Mouse (Mus musculus): ENCODE data around the gene Plin4.
"Not testable (repeated sequence)": the region's sequence is repeated elsewhere in the genome, so short reads cannot be mapped to it uniquely, and the experiment has no call there.

The Plin4 gene

GRCm38 (mm10) chr17:56103465-56104285 is 5.9 kb downstream of the Plin4 start:
- DNase-seq (ENCODE audit: extremely low read depth, low read depth, low spot score) = no peak

GRCm38 (mm10) chr17:56102927-56103326 is 6.7 kb downstream of the Plin4 start:
- no peak for DNase-seq (ENCODE audit: extremely low read depth, low read depth, low spot score)

- no peak for DNase-seq (ENCODE audit: extremely low read depth, low read depth, low spot score)
Measured at GRCm38 (mm10) chr17:56102158-56102557, 7.4 kb downstream of the Plin4 start.

GRCm38 (mm10) chr17:56100811-56101210 is 8.8 kb downstream of the Plin4 start:
- no peak for DNase-seq (ENCODE audit: extremely low read depth, low read depth, low spot score)

GRCm38 (mm10) chr17:56098711-56099572 is 10.7 kb downstream of the Plin4 start:
- DNase-seq (ENCODE audit: extremely low read depth, low read depth, low spot score) = no peak

- DNase-seq (ENCODE audit: extremely low read depth, low read depth, low spot score) = no peak
Measured at GRCm38 (mm10) chr17:56098180-56098579, 11.4 kb downstream of the Plin4 start.

- no peak for DNase-seq (ENCODE audit: extremely low read depth, low read depth, low spot score)
Measured at GRCm38 (mm10) chr17:56096883-56097282, 12.7 kb downstream of the Plin4 start.

- peak; percentile 90 for DNase-seq (ENCODE audit: extremely low read depth, low read depth, low spot score)
Measured at GRCm38 (mm10) chr17:56092794-56093193, 16.8 kb downstream of the Plin4 start.

- DNase-seq (ENCODE audit: extremely low read depth, low read depth, low spot score) = no peak
Measured at GRCm38 (mm10) chr17:56092312-56092711, 17.3 kb downstream of the Plin4 start.

GRCm38 (mm10) chr17:56080781-56081585 is 28.6 kb downstream of the Plin4 start:
- no peak for DNase-seq (ENCODE audit: extremely low read depth, low read depth, low spot score)

- DNase-seq (ENCODE audit: extremely low read depth, low read depth, low spot score) = no peak
Measured at GRCm38 (mm10) chr17:56079921-56080320, 29.7 kb downstream of the Plin4 start.

- DNase-seq (ENCODE audit: extremely low read depth, low read depth, low spot score) = peak; percentile 100
Measured at GRCm38 (mm10) chr17:56078880-56079795, 30.5 kb downstream of the Plin4 start, which contains the start of gene Hdgfl2. Hdgfl2 (plus strand) TSS chr17:56079634.

GRCm38 (mm10) chr17:56078361-56078760 is 31.2 kb downstream of the Plin4 start:
- not testable (repeated sequence) for DNase-seq (ENCODE audit: extremely low read depth, low read depth, low spot score)

- no peak for DNase-seq (ENCODE audit: extremely low read depth, low read depth, low spot score)
Measured at GRCm38 (mm10) chr17:56077523-56077922, 32.1 kb downstream of the Plin4 start.

- no peak for DNase-seq (ENCODE audit: extremely low read depth, low read depth, low spot score)
Measured at GRCm38 (mm10) chr17:56074827-56075208, 34.8 kb downstream of the Plin4 start, which contains the start of gene Ubxn6. Ubxn6 (minus strand) TSS chr17:56075028.

GRCm38 (mm10) chr17:56074097-56074826 is 35.3 kb downstream of the Plin4 start:
- no peak for DNase-seq (ENCODE audit: extremely low read depth, low read depth, low spot score)

GRCm38 (mm10) chr17:56072243-56072642 is 37.4 kb downstream of the Plin4 start:
- no peak for DNase-seq (ENCODE audit: extremely low read depth, low read depth, low spot score)

- DNase-seq (ENCODE audit: extremely low read depth, low read depth, low spot score) = no peak
Measured at GRCm38 (mm10) chr17:56071126-56071525, 38.5 kb downstream of the Plin4 start.

- DNase-seq (ENCODE audit: extremely low read depth, low read depth, low spot score) = no peak
Measured at GRCm38 (mm10) chr17:56069066-56069465, 40.5 kb downstream of the Plin4 start.

All from fat pad, adult 2 months (tissue).